Mouse (Mus musculus) kidney, adult 18-20 months (tissue): ENCODE data around the gene Gm5294.

ENCODE experiments used
- DNase-seq: peaks from one replicate; pipeline ENCODE4 v3.0.0; 2021

Gm5294 gene

DNA sequence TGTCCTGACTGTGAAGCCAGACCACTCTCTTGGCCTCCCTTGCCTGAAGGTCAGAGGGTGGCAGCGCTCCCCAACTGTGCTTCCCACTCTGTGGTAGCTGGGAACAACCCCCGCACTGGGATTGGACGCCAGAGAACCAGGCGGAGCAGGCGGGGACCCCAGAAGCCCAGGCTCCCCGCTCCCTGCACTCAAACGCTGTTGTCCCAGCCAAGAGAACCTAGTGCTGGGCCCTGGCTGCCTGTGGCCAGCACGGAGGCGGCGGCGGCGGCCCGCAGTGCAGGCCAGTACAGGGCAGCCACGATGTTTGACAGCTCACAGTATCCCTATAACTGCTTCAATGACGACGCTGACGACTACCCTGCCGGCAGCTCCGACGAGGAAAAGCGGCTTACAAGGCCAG, at the start of gene Gm5294:
TSS of gene Gm5294 (plus strand) at position 301 of the 400 bp plus-strand sequence.
- DNase-seq, result no peak

- DNase-seq, result no peak
These were observed 44.8 kb upstream of the Gm5294 start for GRCm38 (mm10) chr5:138775096-138775495.

DNA sequence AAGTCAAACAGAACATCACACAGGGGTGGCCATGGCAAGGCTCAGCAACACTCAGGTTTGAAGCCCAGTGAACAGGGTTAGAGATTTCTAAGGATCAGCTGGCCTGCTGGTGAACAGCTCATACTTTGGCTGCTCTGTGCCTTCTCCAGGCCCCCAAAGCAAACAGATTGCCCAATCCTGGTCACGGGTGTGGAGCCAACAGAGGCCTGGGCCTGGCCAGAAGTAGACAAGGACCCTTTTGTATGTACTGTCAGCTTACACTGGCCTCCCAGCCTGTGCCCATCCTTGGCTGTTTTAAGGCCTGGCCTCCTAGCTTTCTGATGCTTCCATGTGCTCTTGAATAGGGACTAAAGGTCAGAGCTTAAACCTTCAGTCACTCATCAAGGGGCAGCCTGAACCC, 43.5 kb upstream of the Gm5294 start:
- no peak for DNase-seq

DNA sequence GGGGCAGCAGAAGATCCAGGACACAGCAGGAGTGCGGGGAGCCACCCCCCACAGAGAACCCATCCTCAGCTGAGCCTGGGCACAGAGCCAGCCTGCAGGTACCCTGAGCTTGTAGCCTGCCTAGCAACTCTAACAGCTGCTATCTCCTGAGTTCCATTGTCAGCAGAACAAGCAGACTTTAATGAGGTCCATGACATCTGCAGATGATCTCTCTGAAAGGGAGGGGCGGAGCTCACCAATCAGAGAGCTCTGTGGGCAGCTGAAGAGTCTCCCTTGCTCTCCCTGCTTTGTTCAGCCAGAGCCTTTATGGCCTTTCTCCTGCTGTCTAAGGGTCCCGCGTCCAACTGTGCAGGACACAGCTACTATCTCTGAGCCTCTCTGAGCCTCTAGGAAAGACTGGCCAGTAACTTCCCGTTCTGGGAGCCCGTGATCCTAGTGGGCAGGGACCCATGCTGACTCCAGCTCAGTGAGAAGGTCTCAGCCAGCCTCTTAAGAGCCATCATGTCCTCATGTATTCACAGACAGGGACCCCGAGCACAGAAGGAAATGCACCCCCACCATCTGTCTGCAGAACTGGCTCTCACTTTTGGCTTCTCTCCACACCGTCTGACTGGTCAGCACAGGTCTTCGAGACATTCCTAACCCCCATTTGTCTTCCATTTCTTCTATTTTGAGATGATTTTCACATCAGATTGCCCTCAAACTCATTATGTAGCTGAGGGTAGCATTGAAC, 41.0 kb upstream of the Gm5294 start:
- DNase-seq, result peak; percentile 50

DNA sequence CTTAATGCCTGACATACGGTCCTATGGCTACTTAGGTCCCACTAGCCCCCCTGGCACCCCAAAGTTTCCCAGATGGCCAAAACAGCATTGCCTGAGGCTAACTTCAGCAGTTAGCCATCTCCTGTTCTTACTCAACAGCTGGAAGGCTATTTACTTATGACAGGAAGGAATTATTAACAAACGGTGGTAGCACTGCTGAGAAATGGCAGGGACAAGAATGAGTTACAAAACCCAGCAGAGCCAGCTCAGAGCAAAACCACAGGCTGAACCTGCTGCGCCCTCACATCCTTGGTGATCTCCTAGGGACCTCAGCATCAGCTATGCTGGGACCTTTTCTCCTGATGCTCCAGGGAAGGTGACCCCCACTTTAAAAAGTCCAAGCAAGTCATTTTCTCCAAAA, 40.2 kb upstream of the Gm5294 start:
- DNase-seq, result no peak

GRCm38 (mm10) chr5:138782697-138783096, 37.2 kb upstream of the Gm5294 start:
- DNase-seq, result no peak

GRCm38 (mm10) chr5:138783181-138783580, 36.7 kb upstream of the Gm5294 start:
- DNase-seq, result no peak

GRCm38 (mm10) chr5:138785986-138786515, 33.8 kb upstream of the Gm5294 start:
- DNase-seq, result peak; percentile 31

- no peak for DNase-seq
These were observed 32.2 kb upstream of the Gm5294 start for GRCm38 (mm10) chr5:138787648-138788047.

- peak; percentile 85 for DNase-seq
These were observed 31.2 kb upstream of the Gm5294 start for GRCm38 (mm10) chr5:138788481-138789211.

GRCm38 (mm10) chr5:138790954-138791480, 28.9 kb upstream of the Gm5294 start:
- DNase-seq, result peak; percentile 37

GRCm38 (mm10) chr5:138801588-138802116, 18.2 kb upstream of the Gm5294 start:
- no peak for DNase-seq

DNA sequence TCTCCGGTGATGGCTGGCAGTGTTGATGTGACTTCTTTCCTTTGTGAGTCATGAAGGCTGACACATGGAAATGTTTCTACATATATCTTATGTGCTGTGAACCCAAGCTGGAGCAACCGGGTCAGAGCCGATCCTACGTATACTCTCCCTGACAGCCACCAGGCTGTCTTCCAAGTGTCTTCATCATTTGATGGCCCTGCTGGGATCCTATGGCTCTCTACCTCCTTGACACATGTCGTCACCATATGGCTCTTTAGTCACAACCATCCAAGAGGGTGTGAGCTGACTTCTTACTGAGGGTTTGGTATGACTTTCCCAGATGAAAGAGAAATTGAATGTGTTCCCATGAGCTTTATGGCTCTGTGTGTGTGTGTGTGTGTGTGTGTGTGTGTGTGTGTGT, 15.6 kb upstream of the Gm5294 start:
- DNase-seq, result no peak

DNA sequence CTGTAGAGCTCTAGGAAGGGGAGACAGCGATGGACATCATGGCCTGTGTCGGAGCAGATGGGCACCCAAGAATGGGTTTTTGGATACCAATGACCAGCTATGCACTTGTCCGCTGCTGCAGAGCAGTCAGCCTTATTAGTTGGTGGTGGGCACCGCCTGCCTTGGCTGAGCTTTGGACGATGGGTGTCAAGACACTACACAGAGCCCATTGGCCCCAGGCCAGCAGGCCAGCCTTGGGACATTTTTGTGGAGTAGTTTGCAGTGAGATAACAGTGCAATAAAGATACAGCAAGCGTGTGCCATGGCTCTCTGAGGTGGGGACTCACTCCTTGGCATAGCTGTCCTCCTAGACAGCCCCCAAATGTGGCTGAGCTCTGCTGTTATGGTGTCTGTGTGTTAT, 10.1 kb upstream of the Gm5294 start:
- DNase-seq, result no peak

DNA sequence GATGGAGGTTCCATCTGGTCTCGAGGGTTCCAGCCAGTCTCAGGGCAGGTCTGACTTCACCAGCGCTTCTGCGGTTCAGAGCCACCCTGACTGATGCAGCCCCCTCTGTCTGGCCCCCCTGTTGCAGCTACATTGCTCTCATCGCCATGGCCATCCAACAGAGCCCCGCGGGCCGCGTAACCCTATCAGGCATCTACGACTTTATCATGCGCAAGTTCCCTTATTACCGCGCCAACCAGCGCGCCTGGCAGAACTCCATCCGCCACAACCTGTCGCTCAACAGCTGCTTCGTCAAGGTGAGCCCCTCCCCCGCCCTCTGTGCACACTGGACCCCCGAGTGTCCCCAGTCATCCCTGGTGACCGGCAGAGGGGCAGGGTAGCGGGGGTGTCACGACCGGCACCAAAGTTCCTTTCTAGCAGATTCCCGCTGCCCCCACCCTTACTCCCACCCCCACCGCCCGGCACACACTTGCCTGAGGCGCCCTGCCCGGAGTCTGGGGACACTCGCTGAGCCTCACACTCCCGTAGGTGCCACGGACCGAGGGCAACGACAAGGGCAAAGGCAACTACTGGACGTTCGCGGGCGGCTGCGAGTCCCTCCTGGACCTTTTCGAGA, 945 bp downstream of the Gm5294 start:
- no peak for DNase-seq

DNA sequence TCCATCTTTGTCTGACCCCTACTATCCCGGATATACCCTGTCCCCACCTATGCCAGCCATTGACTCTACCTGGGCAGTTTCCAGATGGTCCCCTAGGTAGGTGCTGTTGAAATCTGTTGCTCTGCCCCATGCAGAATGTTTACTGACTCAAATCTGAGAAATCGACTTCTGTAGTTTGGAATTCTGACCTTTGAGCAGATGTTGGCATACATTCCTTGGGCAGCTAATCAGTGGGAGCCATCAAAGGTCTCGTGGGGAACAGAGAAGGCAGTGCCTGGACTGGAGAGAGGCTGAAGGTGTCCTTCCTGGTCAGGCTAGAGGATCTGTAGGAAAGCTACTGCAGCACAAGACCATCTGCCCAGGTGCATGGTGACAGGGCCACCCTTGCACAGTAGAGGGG, 5.2 kb downstream of the Gm5294 start:
- DNase-seq, result no peak

DNA sequence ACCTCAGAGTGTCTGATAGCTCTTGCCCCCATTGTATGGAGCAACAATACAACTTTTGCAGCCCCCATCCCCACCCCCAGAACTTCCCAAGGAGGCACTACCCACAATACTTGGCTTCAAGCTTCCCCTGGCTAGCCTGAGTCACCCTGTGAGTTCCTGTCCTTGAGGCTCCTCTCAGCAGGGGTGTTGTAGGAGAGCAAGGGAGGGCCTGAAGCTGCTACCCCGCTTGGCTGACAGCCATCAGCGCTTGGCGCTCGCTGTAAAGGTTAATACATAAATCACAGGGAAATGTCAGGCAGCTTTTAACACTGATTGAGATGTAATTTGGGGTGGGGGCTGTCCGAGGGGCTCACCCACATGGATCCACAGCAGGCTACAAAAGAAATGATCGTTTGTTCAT, 13.5 kb downstream of the Gm5294 start:
- DNase-seq, result no peak

GRCm38 (mm10) chr5:138834910-138835309, 15.0 kb downstream of the Gm5294 start:
- no peak for DNase-seq

- DNase-seq, result no peak
These were observed 21.1 kb downstream of the Gm5294 start for GRCm38 (mm10) chr5:138840981-138841380.

- no peak for DNase-seq
These were observed 23.4 kb downstream of the Gm5294 start for GRCm38 (mm10) chr5:138843168-138843824.

DNA sequence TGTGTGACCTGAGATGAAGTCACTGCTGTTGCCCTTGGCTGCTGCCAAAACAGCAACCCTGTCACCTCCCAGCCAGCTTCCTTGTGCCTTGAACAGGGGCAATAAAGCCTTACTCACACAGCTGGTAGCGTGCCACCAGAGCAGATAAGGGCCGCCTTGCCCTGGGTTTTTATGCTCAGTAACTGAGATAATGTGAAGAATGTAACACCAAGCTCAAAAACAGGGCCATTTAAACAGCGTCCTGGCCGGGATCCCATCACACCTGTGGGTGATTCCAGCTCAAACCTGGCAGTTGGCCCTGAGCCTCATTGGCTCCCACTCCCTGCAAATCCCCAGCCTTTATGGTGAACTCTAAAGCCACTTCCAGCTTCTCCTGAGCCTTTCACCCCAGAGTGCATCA, 26.6 kb downstream of the Gm5294 start:
- DNase-seq, result peak; percentile 69

DNA sequence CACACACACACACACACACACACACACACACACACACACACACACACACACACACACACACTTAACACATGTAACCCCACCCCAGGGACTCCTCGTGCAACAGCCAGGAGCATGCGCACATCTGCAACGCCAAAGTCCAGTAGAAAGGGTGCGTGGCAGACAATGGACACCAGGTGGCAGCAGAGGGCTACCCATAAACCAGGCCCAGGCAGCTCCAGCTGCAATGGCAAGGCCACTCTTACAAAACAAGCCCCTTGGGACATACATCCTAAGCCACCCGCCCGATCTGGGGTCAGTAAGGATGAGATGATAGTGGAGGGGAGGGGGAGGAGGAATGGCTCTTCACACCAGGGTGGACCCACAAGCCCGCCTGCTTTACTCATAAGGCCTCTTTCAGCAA, 28.2 kb downstream of the Gm5294 start:
- peak; percentile 95 for DNase-seq
